Mouse (Mus musculus): ENCODE measurements around the gene Cxcr6.
"Not testable (repeated sequence)": the region's sequence is repeated elsewhere in the genome, so short reads cannot be mapped to it uniquely, and the experiment has no call there.

The Cxcr6 gene

GRCm38 (mm10) chr9:123806267-123806666 lies at the start of gene Cxcr6:
Gene Cxcr6 (plus strand): TSS chr9:123806475.
- in situ Hi-C loops (cut with MboI, MseI), result no loop called here

- in situ Hi-C loops (cut with MboI, MseI), result no loop called here
These were observed 49.5 kb upstream of the Cxcr6 start for GRCm38 (mm10) chr9:123756752-123757151.

GRCm38 (mm10) chr9:123757326-123757725 lies 48.9 kb upstream of the Cxcr6 start:
- in situ Hi-C loops (cut with MboI, MseI), result no loop called here

GRCm38 (mm10) chr9:123758156-123758555 lies 48.1 kb upstream of the Cxcr6 start:
- in situ Hi-C loops (cut with MboI, MseI), result no loop called here

GRCm38 (mm10) chr9:123758645-123759044 lies 47.6 kb upstream of the Cxcr6 start:
- in situ Hi-C loops (cut with MboI, MseI), result no loop called here

- in situ Hi-C loops (cut with MboI, MseI), result loop anchor here (5.0 kb wide), 1 partner anchor 39 kb away; no protein-coding TSS in a partner anchor
These were observed 45.5 kb upstream of the Cxcr6 start for GRCm38 (mm10) chr9:123760806-123761205.

- in situ Hi-C loops (cut with MboI, MseI), result loop anchor here (5.0 kb wide), 1 partner anchor 41 kb away; no protein-coding TSS in a partner anchor
These were observed 43.4 kb upstream of the Cxcr6 start for GRCm38 (mm10) chr9:123762886-123763285.

DNA sequence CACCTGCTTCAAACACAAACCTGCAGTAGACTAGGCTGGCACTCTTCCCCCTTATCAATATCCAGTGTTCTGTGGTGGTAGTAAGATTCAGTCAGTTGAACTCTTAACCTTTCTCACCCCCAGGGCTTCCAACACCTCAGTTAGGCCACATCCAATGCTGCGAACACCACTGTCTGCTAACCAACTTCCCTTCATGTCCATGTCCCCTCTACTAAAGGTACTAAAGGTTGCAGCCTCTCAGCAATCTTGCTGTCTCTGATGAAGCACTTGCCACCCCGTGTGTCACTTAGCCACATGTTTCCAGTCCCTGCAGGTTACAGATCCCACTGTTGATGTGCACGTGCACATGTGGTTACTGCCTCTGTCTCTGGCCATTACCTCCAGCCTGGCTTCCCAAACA lies 42.5 kb upstream of the Cxcr6 start:
- in situ Hi-C loops (cut with MboI, MseI), result loop anchor here (5.0 kb wide), 1 partner anchor 41 kb away; no protein-coding TSS in a partner anchor

GRCm38 (mm10) chr9:123766996-123767395 lies 39.3 kb upstream of the Cxcr6 start:
- in situ Hi-C loops (cut with MboI, MseI), result no loop called here

GRCm38 (mm10) chr9:123768443-123768842 lies 37.8 kb upstream of the Cxcr6 start:
- in situ Hi-C loops (cut with MboI, MseI), result no loop called here

DNA sequence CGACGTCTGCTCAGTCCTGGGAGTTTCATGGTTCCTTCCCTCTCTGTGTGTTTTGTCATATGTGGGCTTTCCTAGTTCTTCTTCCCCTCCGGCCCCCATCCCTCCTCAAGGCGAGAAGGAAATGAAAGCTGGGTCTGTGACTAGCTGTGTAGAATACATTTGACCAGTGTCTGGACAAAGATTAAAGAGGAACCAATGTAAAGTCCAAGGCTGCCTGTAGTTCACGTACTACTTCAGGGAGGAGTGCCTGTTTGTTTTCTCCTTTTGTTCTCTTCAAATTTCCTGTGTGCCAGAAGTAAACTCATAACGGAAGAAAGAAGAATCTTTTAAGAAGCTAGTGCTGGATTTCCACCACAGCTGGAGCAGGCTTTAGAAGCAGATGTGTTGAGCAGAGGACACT lies 36.7 kb upstream of the Cxcr6 start:
- in situ Hi-C loops (cut with MboI, MseI), result no loop called here

DNA sequence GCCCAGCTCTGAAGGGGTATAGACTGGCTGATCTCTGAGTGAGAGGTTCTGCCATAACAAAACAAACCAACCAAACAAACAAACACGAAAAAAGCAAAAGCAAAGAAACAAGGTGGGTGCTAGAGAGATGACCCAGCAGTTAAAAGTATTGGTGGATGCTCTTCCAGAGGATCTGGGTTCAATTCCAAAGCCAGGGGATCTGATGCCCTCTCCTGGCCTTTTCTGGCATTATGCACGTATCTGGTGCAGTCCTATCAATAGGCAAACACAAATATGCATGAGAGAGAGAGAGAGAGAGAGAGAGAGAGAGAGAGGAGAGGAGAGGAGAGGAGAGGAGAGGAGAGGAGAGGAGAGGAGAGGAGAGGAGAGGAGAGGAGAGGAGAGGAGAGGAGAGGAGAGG lies 33.0 kb upstream of the Cxcr6 start:
- in situ Hi-C loops (cut with MboI, MseI), result not testable (repeated sequence)

- in situ Hi-C loops (cut with MboI, MseI), result loop anchor here (25.0 kb wide), 1 partner anchor 127 kb away; no protein-coding TSS in a partner anchor
These were observed 17.3 kb upstream of the Cxcr6 start for GRCm38 (mm10) chr9:123788855-123789529.

GRCm38 (mm10) chr9:123796174-123796573 lies 10.1 kb upstream of the Cxcr6 start:
- in situ Hi-C loops (cut with MboI, MseI), result loop anchor here (10.0 to 25.0 kb wide), 2 partner anchors 61 to 134 kb away; no protein-coding TSS in a partner anchor

- in situ Hi-C loops (cut with MboI, MseI), result no loop called here
These were observed 4.7 kb upstream of the Cxcr6 start for GRCm38 (mm10) chr9:123801527-123801926.

GRCm38 (mm10) chr9:123802421-123802820 lies 3.9 kb upstream of the Cxcr6 start:
- in situ Hi-C loops (cut with MboI, MseI), result no loop called here

GRCm38 (mm10) chr9:123802896-123803295 lies 3.4 kb upstream of the Cxcr6 start:
- in situ Hi-C loops (cut with MboI, MseI), result no loop called here

- in situ Hi-C loops (cut with MboI, MseI), result no loop called here
These were observed 1.0 kb upstream of the Cxcr6 start for GRCm38 (mm10) chr9:123805241-123805640.

DNA sequence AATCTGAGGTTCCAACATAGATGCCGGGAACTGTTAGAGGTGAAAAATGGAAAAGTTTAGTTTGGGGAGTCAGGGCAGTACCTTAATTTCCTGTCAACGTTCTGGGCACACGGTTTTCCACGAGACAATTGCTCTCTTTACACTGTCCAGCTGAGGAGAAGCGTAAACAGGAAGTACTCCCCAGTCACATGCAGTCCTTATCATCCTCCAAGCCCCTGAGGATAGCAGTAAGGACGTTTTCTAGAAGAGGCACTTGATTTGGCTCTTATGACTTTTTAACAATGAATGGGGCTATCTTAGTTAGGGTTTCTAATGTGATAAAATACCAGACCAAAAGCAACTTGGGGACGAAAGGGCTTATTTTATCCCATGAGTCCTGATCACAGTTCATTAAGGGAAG lies 2.3 kb downstream of the Cxcr6 start:
- in situ Hi-C loops (cut with MboI, MseI), result no loop called here

- in situ Hi-C loops (cut with MboI, MseI), result no loop called here
These were observed 5.6 kb downstream of the Cxcr6 start for GRCm38 (mm10) chr9:123811831-123812230.

GRCm38 (mm10) chr9:123814326-123814725 lies 8.1 kb downstream of the Cxcr6 start:
- in situ Hi-C loops (cut with MboI, MseI), result no loop called here

DNA sequence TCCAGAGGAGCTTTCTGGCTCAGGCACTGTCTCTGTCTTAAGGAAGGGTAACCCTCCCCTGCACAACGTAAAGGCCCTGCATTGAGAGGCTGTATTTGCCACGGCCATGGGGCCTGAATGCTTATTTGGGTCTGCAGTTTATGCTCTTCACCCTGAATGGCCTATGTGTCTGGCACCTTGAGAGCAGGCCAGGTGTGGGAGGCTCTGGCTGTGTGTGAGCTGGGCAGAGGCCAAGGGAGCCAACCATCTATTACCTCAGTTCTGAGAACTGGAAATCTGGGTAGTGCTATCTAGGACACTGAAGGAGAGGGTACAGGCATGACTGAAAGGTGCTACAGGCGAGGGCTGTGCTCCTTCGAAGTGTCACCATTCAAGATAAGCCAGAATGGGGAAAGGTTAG lies 8.5 kb downstream of the Cxcr6 start:
- in situ Hi-C loops (cut with MboI, MseI), result no loop called here

DNA sequence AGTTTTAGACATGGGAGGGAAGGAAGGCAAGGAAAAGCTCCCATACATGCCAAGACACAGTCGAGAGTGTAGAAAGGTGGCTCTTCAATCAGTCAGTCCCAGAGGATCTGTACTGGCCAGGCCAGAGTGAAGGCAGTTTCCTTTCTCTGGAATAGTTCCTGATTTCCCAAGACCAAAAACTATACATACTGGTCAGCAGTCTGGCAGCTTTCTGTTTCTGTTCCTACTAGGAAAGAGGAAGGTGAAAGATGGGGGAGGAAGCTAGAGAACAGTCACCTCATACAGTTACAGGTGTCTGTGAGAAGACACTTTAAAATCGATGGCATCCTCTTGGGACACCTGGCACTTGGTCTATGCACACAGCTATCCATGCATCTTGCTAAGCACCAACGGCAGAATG lies 9.2 kb downstream of the Cxcr6 start:
- in situ Hi-C loops (cut with MboI, MseI), result no loop called here

GRCm38 (mm10) chr9:123815996-123816395 lies 9.7 kb downstream of the Cxcr6 start:
- in situ Hi-C loops (cut with MboI, MseI), result no loop called here
